Mouse (Mus musculus) bone marrow macrophage, adult 2 months (primary cell): ENCODE measurements around the gene Polr3b. TPM values are rescaled to one million over a fixed set of nuclear protein-coding genes. Genes with fewer than 3 reads are reported as not detected.

ENCODE experiments used
- H3K27ac ChIP-seq: 2 replicates; pipeline ENCODE4 v1.5.1; 2012; ENCODE audit warnings: low read depth, low read length; ENCODE audit not compliant: insufficient read depth
- H3K4me1 ChIP-seq: 2 replicates; pipeline ENCODE4 v1.6.1; 2012; ENCODE audit warnings: low read length; ENCODE audit not compliant: control insufficient read depth, insufficient read depth
- H3K4me3 ChIP-seq: 2 replicates; pipeline ENCODE4 v1.5.1; 2012; ENCODE audit warnings: mild to moderate bottlenecking, low read length, moderate library complexity; ENCODE audit not compliant: insufficient read depth
- CTCF ChIP-seq: IDR thresholded peaks from 2 replicates; pipeline ENCODE4 v1.5.1; 2012; ENCODE audit warnings: low read depth, mild to moderate bottlenecking, low read length, moderate library complexity
- POLR2A ChIP-seq: IDR thresholded peaks from 2 replicates; pipeline ENCODE4 v1.6.1; 2012; ENCODE audit warnings: mild to moderate bottlenecking, low read depth, low read length, borderline replicate concordance
- polyA plus RNA-seq: library from polyadenylated mRNA; stranded (reverse); fragments of >200 nt; gene quantifications from 2 replicates; pipeline ENCODE4 v1.2.4, GENCODE M21; 2012; ENCODE audit not compliant: missing spikeins, insufficient read depth, insufficient read length

The Polr3b gene
- polyA plus RNA-seq, 1 experiment: 15.4 TPM

GRCm38 (mm10) chr10:84713043-84713442 is 91.0 kb downstream of the Polr3b start:
- no peak for TF ChIP-seq POLR2A
- no peak for TF ChIP-seq CTCF
- Histone ChIP-seq H3K4me3 (no peak overlapping the region), H3K27ac (no peak overlapping the region), H3K4me1 (peaks cover 7% of the 10 kb centered on the region)

- Histone ChIP-seq H3K4me3 (no peak overlapping the region), H3K27ac (no peak overlapping the region), H3K4me1 (peaks cover 7% of the 10 kb centered on the region)
- TF ChIP-seq CTCF: no peak
- TF ChIP-seq POLR2A: no peak
Measured at GRCm38 (mm10) chr10:84715639-84716038, 93.5 kb downstream of the Polr3b start.

- Histone ChIP-seq H3K4me3 (no peak overlapping the region), H3K4me1 (peaks cover 10% of the 10 kb centered on the region), H3K27ac (no peak overlapping the region)
- TF ChIP-seq POLR2A: no peak
- TF ChIP-seq CTCF: no peak
Measured at GRCm38 (mm10) chr10:84716581-84716980, 94.5 kb downstream of the Polr3b start.

GRCm38 (mm10) chr10:84722711-84723110 is 100.6 kb downstream of the Polr3b start:
- no peak overlapping the region for H3K4me3 ChIP-seq
- H3K27ac ChIP-seq: no peak overlapping the region
- TF ChIP-seq POLR2A (no peak), CTCF (no peak)
- peaks cover 16% of the 10 kb centered on the region for H3K4me1 ChIP-seq

- H3K4me3 ChIP-seq: no peak overlapping the region
- peaks cover 8% of the 10 kb centered on the region for H3K4me1 ChIP-seq
- TF ChIP-seq CTCF: no peak
- no peak overlapping the region for H3K27ac ChIP-seq
Measured at GRCm38 (mm10) chr10:84727005-84727404, 104.9 kb downstream of the Polr3b start.

- Histone ChIP-seq H3K27ac (no peak overlapping the region), H3K4me1 (peaks cover 2% of the 10 kb centered on the region), H3K4me3 (no peak overlapping the region)
- no peak for TF ChIP-seq CTCF
- TF ChIP-seq POLR2A: no peak
Measured at GRCm38 (mm10) chr10:84727760-84728159, 105.7 kb downstream of the Polr3b start.

GRCm38 (mm10) chr10:84730078-84730477 is 108.0 kb downstream of the Polr3b start:
- TF ChIP-seq CTCF (peak; percentile 64), POLR2A (no peak)
- no peak overlapping the region for H3K27ac ChIP-seq
- no peak overlapping the region for H3K4me3 ChIP-seq
- H3K4me1 ChIP-seq: no peaks in the 10 kb centered on the region

GRCm38 (mm10) chr10:84730956-84731355 is 108.9 kb downstream of the Polr3b start:
- H3K4me1 ChIP-seq: no peaks in the 10 kb centered on the region
- no peak overlapping the region for H3K27ac ChIP-seq
- no peak overlapping the region for H3K4me3 ChIP-seq
- no peak for TF ChIP-seq CTCF
- TF ChIP-seq POLR2A: no peak

GRCm38 (mm10) chr10:84733511-84733910 is 111.4 kb downstream of the Polr3b start:
- no peak for TF ChIP-seq CTCF
- no peak for TF ChIP-seq POLR2A
- Histone ChIP-seq H3K4me1 (no peaks in the 10 kb centered on the region), H3K4me3 (no peak overlapping the region), H3K27ac (no peak overlapping the region)

GRCm38 (mm10) chr10:84754851-84755785 is 133.0 kb downstream of the Polr3b start:
- H3K4me3 ChIP-seq: no peak overlapping the region
- TF ChIP-seq CTCF: no peak
- TF ChIP-seq POLR2A: no peak

More at GRCm38 (mm10) chr10:84754851-84755785, 133.0 kb downstream of the Polr3b start:
- H3K4me1 ChIP-seq: no peaks in the 10 kb centered on the region
- no peak overlapping the region for H3K27ac ChIP-seq
